Comparison of ENCODE assay signal across 22 mouse cellular contexts in the genomic region with DNA sequence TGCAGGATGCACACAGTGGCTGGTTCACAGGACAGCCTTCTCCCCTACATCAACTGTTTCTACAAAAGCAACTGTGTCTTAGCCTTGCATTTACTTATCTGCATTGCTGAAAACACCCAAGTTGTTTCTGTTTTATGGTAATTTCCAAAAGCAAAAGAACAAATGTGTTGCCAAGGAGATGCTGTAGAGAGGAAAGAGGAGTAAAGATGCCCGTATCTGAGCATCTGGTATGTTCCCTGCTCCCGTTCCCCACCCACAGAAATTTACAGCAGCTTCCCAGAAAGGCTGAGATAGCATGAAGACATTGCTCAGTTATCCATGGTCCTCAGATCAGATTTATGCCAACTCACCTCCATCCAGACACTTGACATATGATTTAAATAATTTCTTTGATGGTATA.
DNase-seq lines count a peak whose midpoint lies in the region; ATAC-seq and TF ChIP-seq lines count a peak whose summit lies in the region.
"Had no signal": no experiment of that assay in that cellular context is flagged by ENCODE, and none has a peak within 500 bp of the region (broad histone marks: within the 10 kb centered on the region; RNA-seq: fewer than 3 reads in every experiment).

No protein-coding gene starts in this region.

- no peaks in the 10 kb centered on the region for H3K36me3 ChIP-seq in thymus, adult 2 months (ENCODE audit: control insufficient read depth, insufficient read depth, low read length)
- no peaks in the 10 kb centered on the region for H3K36me3 ChIP-seq in liver, embryonic 12.5 days
- H3K36me3 ChIP-seq: embryonic facial prominence, embryonic 13.5 days; limb, embryonic 13.5 days; liver, embryonic 15.5 days; midbrain, embryonic 13.5 days; neural tube, embryonic 15.5 days had no signal

- no peak for TF ChIP-seq POLR2A in thymus, adult 2 months (IDR thresholded peaks at IDR 0.05; ENCODE audit: control insufficient read depth, extremely low read depth, insufficient read depth, low read length, poor library complexity)

- no peaks in the 10 kb centered on the region for H3K4me1 ChIP-seq in thymus, adult 2 months (replicated peaks; ENCODE audit: control insufficient read depth, insufficient read depth, low read length)
- H3K4me1 ChIP-seq in liver, embryonic 12.5 days, result no peaks in the 10 kb centered on the region
- H3K4me1 ChIP-seq: embryonic facial prominence, embryonic 13.5 days; limb, embryonic 13.5 days; liver, embryonic 15.5 days; neural tube, embryonic 15.5 days had no signal

- no peak overlapping the region for H3K9ac ChIP-seq in liver, embryonic 12.5 days
- H3K9ac ChIP-seq: embryonic facial prominence, embryonic 13.5 days; limb, embryonic 13.5 days; liver, embryonic 15.5 days; midbrain, embryonic 13.5 days; neural tube, embryonic 15.5 days had no signal

- TF ChIP-seq CTCF in left cerebral cortex, adult 2 months (IDR thresholded peaks at IDR 0.05), result no peak
- TF ChIP-seq CTCF in thymus, adult 2 months (IDR thresholded peaks at IDR 0.05; ENCODE audit: borderline replicate concordance, control insufficient read depth, extremely low read depth, insufficient read depth, low read length, poor library complexity), result no peak

- no peaks in the 10 kb centered on the region for H3K27me3 ChIP-seq in thymus, adult 2 months (ENCODE audit: control insufficient read depth, insufficient read depth, low read length)
- H3K27me3 ChIP-seq in liver, embryonic 12.5 days (replicated peaks), result no peaks in the 10 kb centered on the region
- H3K27me3 ChIP-seq: embryonic facial prominence, embryonic 13.5 days; limb, embryonic 13.5 days; liver, embryonic 15.5 days; midbrain, embryonic 13.5 days; neural tube, embryonic 15.5 days had no signal

- intact Hi-C loops in left cerebral cortex, adult 2 months (cut with DNase I), result loop anchor here (5.0 kb wide), 2 partner anchors 245 to 290 kb away; no protein-coding TSS in a partner anchor

- peak overlapping the region; percentile 68 for H3K27ac ChIP-seq in left cerebral cortex, adult 2 months
- no peak overlapping the region for H3K27ac ChIP-seq in thymus, adult 2 months (ENCODE audit: control insufficient read depth, insufficient read depth, low read length)
- H3K27ac ChIP-seq in liver, embryonic 12.5 days, result no peak overlapping the region
- H3K27ac ChIP-seq: embryonic facial prominence, embryonic 13.5 days; gastrocnemius, adult 2 months; limb, embryonic 13.5 days; liver, embryonic 15.5 days; midbrain, embryonic 13.5 days; neural tube, embryonic 15.5 days had no signal

- no peak for DNase-seq in frontal cortex, postnatal 25 days (ENCODE audit: low spot score in 2 of 2)
- DNase-seq in frontal cortex, postnatal 36 days (ENCODE audit: low spot score in 2 of 2), result peak; percentile 27 to 65
- peak; percentile 14 to 26 for DNase-seq in left cerebral cortex, adult 2 months (ENCODE audit: extremely low spot score in 1 of 2, low spot score in 2 of 2)
- peak; percentile 39 to 64 for DNase-seq in right cerebral cortex, postnatal 36 days (ENCODE audit: low spot score in 2 of 2)
- DNase-seq in thymus, adult 2 months, result no peak
- no peak for DNase-seq in adipocyte (ENCODE audit: low spot score)
- DNase-seq: adrenal gland, postnatal 10 days; cerebellum, adult 18-20 months; gastrocnemius, adult 2 months; heart, adult 18-20 months; kidney, adult 2 months; kidney, postnatal 14 days; thymus, postnatal 36 days had no signal

- peak; percentile 98 for ATAC-seq in frontal cortex, adult (ENCODE audit: low TSS enrichment)
- ATAC-seq in liver, embryonic 12.5 days, result no peak
- ATAC-seq: lung, postnatal 0 days; midbrain, embryonic 13.5 days had no signal

- H3K4me3 ChIP-seq in left cerebral cortex, adult 2 months, result no peak overlapping the region
- no peak overlapping the region for H3K4me3 ChIP-seq in thymus, adult 2 months (ENCODE audit: control insufficient read depth, insufficient read depth, low read length)
- no peak overlapping the region for H3K4me3 ChIP-seq in liver, embryonic 12.5 days
- H3K4me3 ChIP-seq: embryonic facial prominence, embryonic 13.5 days; gastrocnemius, adult 2 months; limb, embryonic 13.5 days; liver, embryonic 15.5 days; midbrain, embryonic 13.5 days; myocyte; neural tube, embryonic 15.5 days had no signal

- 82% methylated on average over 2 of the region's 2 CpGs for WGBS in thymus, adult 2 months
- WGBS in liver, embryonic 12.5 days (ENCODE audit: insufficient replicate concordance), result 53% methylated on average over 2 of the region's 2 CpGs

- H3K4me2 ChIP-seq in liver, embryonic 12.5 days, result no peak overlapping the region
- H3K4me2 ChIP-seq: embryonic facial prominence, embryonic 13.5 days; limb, embryonic 13.5 days; liver, embryonic 15.5 days; midbrain, embryonic 13.5 days; neural tube, embryonic 15.5 days had no signal

- no peaks in the 10 kb centered on the region for H3K9me3 ChIP-seq in liver, embryonic 12.5 days (replicated peaks)
- H3K9me3 ChIP-seq: embryonic facial prominence, embryonic 13.5 days; limb, embryonic 13.5 days; liver, embryonic 15.5 days; midbrain, embryonic 13.5 days; neural tube, embryonic 15.5 days had no signal

Comparison
In these comparisons a context has a peak if more than half of its experiments do, and no peak if none do; other contexts are left out.
1. DNase-seq: peak in frontal cortex, postnatal 36 days (2 of 2), left cerebral cortex, adult 2 months (2 of 2) and right cerebral cortex, postnatal 36 days (2 of 2); none in frontal cortex, postnatal 25 days (0 of 2), thymus, adult 2 months (single experiment) and adipocyte (single experiment).